Mouse (Mus musculus) adrenal gland, postnatal 10 days (tissue): ENCODE measurements around the gene Rapgef4. TPM values are rescaled to one million over a fixed set of nuclear protein-coding genes. Genes with fewer than 3 reads are reported as not detected.
A peak's percentile ranks its signal among the peaks of the same experiment; 100 is the strongest.
"Not testable (repeated sequence)": the region's sequence is repeated elsewhere in the genome, so short reads cannot be mapped to it uniquely, and the experiment has no call there.

Source experiments
- DNase-seq: peaks from one replicate; pipeline ENCODE4 v3.0.0; 2021; ENCODE audit warnings: mixed read lengths
- total RNA-seq, 2 experiments: library from RNA; stranded (reverse); gene quantifications; 2 replicates each; pipeline ENCODE4 v1.2.3; 2021

Gene Rapgef4
- total RNA-seq, 2 experiments from 2014 or later: 131 to 173 TPM

DNA sequence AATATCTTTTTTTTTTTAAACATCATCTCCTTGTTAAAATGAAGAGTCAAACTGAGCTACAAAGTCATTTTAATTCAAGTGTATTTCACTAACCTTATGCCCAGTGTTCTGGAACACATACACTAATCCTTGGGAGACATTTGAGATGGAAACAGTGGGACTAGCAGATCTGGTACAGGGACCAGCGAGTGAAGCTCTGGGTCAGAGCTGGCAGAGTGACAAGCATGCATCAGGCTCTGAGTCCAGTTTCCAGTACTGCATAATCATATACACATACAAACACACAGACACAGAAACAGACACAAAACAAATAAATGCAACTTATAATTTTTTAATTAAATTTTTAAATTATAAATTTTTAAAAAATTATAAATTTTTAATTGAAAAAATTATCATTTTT, 48.0 kb downstream of the Rapgef4 start:
- no peak for DNase-seq

DNA sequence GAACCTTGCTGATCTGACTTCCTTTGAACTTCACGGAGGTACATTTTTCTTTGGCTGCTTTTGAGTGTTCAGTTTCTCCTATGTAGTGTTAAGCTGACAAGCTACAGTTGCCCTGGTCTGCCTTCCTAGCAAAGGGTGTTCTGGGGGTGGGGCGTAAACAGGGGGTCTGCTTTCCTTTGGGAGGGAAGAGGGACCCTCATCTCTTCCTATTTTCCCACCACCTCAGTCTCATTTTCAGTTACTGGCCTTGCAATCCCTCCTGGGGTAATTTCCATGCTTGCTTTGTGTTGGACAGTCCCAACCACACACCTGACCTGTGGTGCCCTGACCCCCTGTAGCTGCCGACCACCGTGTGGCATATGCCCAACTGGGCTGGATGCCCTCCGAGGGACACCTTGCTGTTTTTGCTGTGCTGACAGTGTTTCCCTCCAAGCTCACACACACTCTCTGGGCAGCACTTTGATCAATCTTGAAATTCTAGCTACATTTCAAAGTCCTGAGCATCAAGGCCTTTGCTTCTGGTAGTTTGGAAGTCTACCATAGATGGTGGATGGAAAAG, 48.6 kb downstream of the Rapgef4 start:
- DNase-seq: no peak

- DNase-seq: no peak
Observed at GRCm38 (mm10) chr2:72031717-72032116, 50.7 kb downstream of the Rapgef4 start.

- DNase-seq: peak; percentile 82
Observed at GRCm38 (mm10) chr2:72035616-72036015, 54.6 kb downstream of the Rapgef4 start.

DNA sequence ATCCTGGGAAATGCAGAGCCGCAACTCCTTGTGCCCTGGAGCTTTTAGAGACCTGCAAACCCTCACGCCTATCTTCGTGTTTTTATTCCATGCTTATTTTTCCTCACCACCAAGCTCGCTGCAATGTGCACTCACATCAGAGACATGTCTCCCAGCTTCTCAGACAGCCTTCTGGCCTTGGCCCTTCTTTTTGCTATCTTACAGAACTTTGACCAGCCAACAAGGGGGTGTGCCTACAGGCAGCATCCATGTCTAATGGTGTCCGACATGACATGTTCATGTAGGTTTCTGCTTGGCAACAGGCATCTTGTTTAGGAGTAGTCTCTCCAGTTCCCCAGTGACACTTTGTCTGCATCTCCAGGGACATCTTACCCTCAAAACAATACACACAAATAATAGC, 56.3 kb downstream of the Rapgef4 start:
- DNase-seq: no peak

GRCm38 (mm10) chr2:72038235-72038634, 57.2 kb downstream of the Rapgef4 start:
- DNase-seq: peak; percentile 92

GRCm38 (mm10) chr2:72038651-72039251, 57.7 kb downstream of the Rapgef4 start:
- DNase-seq: peak; percentile 71

DNA sequence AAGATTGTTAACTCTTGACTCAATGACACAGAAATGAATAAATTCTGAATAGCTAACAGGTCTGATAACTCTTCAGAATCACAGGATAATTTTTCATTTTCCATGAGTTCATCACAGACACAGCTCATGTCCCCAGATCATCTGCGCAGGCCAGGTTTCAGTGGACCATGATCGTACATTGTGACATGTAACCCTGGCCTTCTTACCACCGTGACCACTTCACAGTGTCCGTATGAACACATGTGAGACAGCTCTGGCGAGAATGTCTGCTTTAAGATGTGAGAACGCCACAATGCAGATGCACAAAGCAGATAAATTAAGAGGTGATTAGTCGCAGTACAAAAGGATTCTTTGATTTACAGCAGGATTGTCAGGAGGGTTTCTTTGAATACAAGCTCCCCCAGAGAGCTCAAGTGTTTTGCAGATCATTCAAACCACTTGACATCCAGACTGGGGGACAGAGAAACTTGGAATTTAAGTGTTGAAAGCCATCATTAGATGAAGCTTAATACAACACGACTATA, 58.5 kb downstream of the Rapgef4 start:
- no peak for DNase-seq

- no peak for DNase-seq
Observed at GRCm38 (mm10) chr2:72041087-72041486, 60.0 kb downstream of the Rapgef4 start.

- DNase-seq: no peak
Observed at GRCm38 (mm10) chr2:72042093-72042492, 61.1 kb downstream of the Rapgef4 start.

DNA sequence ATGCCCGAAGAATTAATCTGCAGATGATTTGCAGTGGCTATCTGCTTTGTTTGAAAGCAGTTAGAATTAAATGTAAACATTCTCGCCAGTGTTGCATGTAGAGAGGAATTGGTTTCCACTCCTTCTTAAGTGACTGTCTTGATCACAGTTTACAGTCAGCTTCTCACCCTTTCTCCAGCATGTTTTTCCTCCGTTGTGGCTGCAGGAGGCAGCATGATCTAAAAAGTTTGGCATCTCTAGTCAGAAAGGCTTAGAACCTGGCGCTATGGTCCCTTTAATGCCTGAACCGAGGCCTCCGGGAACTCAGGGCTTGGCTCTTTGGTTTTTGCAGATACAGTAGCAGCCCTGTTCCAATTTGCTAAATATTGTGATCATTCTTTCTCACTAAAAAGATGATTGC, 63.2 kb downstream of the Rapgef4 start:
- peak; percentile 29 for DNase-seq

- DNase-seq: no peak
Observed at GRCm38 (mm10) chr2:72045024-72045423, 64.0 kb downstream of the Rapgef4 start.

GRCm38 (mm10) chr2:72045659-72046058, 64.6 kb downstream of the Rapgef4 start:
- DNase-seq: no peak

DNA sequence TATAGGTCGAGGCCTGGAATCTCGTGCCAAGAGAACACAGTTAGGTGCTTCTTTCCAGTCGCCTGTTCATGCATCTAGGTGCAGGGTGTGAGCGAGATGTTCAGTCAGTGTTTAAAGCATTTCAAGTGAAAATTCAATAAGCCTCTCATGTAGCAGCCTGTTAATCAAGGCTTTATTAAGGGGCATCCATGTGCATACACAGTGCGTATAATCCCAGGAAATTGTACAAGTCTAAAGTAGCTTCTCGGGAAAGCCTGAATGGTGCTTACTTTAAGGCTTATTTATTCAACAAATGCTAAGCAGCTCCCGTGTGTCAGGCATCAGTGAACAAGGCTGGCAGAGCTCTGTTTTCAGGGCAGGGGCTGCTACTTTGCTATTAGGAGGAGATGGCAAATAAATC, 69.4 kb downstream of the Rapgef4 start:
- DNase-seq: no peak

DNA sequence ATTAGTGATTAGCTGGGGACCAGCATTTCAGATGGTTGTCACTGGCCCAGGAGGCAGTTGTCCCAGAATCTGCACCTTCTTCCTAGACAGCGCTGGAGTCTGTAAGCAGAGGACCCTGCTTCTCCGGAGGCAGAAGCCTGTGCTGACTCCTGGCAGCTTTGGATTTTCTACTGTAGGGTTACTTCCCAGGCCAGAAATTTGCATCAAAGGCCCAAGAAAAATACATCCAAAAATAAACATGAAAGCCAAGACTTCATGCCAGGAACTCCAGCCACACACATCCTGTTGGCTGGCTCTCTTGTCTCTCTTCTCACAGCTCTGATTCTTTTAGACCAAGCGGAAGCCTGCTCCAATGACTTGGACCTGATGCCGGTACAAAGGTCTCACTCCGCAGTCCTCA, 73.2 kb downstream of the Rapgef4 start:
- peak; percentile 45 for DNase-seq

DNA sequence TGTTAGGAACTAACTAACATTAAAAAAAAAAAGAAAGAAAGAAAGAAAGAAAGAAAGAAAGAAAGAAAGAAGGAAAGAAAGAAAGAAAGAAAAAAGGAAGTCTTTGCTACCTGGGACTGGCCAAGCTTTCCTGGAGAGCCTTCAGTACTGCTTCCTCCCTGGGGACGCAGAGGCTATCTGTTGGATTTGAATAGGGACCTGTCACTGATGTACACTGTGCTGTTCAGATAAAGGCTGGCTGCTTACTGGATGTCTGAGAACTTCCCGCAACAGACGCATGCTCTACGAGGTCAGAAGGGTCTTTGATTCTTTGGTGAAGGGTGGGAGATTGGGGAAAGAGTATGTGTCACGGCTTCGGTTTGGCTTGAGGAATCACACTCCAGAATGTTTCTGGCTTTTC, 73.7 kb downstream of the Rapgef4 start:
- peak; percentile 31 for DNase-seq

- peak; percentile 61 for DNase-seq
Observed at GRCm38 (mm10) chr2:72055476-72055875, 74.4 kb downstream of the Rapgef4 start.

DNA sequence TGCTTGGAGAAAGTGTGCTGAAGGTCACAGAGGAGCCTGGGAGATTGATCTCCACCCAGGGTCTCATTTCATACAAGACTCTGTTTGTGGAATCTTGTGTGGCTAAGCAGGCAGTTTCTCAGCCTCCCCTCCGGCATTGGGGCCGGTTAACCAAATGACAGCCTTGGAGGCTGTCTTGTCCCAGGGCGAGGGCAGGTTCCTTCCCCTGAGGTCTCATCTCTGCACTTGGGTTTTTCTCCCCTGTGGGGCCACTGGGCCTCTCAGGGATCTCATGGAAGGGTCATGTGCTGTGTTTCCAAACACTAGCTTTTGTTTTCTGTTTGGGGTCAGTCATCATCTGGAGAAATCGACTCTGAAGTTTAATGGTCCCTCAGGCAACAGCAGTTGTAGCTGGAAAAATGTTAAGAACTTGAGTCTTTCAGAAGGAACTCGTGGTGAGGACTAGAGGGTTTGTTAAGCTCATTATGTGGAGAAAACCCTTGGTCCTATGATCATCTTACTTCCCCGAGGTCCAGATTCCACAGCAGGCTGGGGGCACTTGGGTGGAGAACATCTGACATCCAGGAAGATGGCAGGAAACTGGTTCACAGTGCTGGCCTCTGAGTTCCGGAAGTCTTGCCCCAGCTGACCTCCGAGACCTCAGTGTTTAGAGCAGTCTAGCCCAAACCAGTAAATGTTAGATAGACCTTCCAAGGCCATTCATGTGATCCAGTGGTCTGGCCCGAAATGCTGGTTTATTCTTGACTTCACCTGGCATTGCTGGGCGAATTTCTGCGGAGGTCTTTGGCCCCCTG, 75.2 kb downstream of the Rapgef4 start:
- DNase-seq: no peak

- DNase-seq: no peak
Observed at GRCm38 (mm10) chr2:72062931-72063330, 81.9 kb downstream of the Rapgef4 start.

- DNase-seq: no peak
Observed at GRCm38 (mm10) chr2:72068505-72068904, 87.5 kb downstream of the Rapgef4 start.

DNA sequence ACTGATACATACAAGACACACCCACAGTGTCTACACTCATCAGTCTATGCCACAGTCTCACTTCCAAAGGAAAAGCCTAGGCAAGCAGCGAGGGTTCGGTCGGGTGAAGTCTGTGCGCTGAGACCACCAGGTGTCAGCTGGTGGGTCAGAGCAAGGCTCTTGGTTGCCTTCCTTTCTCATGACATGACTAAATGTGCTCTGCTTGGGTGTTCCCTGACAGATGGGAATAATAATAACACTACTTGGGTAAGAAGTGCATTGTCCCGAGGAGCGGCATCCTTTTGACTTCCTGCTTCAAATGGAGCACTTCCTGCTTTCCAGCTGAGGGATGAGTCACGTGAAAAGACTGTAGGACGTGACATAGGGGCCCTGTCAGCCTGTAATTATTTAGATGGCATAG, 89.0 kb downstream of the Rapgef4 start:
- peak; percentile 14 for DNase-seq

GRCm38 (mm10) chr2:72073121-72073520, 92.1 kb downstream of the Rapgef4 start:
- not testable (repeated sequence) for DNase-seq

GRCm38 (mm10) chr2:72074999-72075561, 94.0 kb downstream of the Rapgef4 start:
- DNase-seq: no peak
